Mouse (Mus musculus): ENCODE measurements at regions not wholly inside any gene's neighbourhood (a gene's known extent, or its start where the extent isn't known, plus 50 kb on each side); places are given as distances from the start of the nearest gene placed in this dataset.

- TF ChIP-seq CTCF (IDR thresholded peaks at IDR 0.05; ENCODE audit: control insufficient read depth, insufficient read depth, low read length) (no peak), POLR2A (IDR thresholded peaks at IDR 0.05; ENCODE audit: borderline replicate concordance, control insufficient read depth, low read depth, low read length) (no peak)
Observed at GRCm38 (mm10) chr13:92923496-92923895, 78.9 kb downstream of the Mtx3 start.

Measured in bone marrow, adult 2 months (tissue).